Mouse (Mus musculus): ENCODE measurements around the gene Aunip. TPM values are rescaled to one million over a fixed set of nuclear protein-coding genes. Genes with fewer than 3 reads are reported as not detected.

Gene Aunip
- total and polyA plus RNA-seq, 2 experiments from 2014 or later: 1.8 to 3.1 TPM

DNA sequence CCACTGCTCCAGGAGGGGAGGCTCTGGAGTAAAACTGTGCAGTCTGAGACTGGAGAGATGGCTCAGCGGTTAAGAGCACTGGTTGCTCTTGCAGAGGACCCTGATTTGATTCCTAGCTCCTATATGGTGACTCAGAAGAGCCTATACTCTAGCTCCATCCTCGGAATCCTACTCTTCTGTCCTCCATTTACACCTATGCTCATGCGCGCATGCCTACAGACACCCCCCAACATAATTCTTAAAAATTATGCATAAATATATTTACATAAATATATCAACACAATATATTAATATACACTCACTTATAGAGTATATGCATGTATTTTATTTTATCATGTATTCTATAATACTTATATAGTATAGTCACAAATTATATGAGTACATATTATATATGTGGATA is 403 bp upstream of the Aunip start:
- no peaks in the 10 kb centered on the region for H3K27me3 ChIP-seq (ENCODE audit: control insufficient read depth, insufficient read depth, low read length)
- no peak overlapping the region for H3K27ac ChIP-seq (ENCODE audit: low read depth)
- 79% methylated on average over 4 of the region's 4 CpGs for WGBS
- peak overlapping the region; percentile 56; the same call in 1 of the 2 replicates for H3K4me3 ChIP-seq (ENCODE audit: low read depth, low read length)
- peaks cover 11% of the 10 kb centered on the region; the same call in 1 of the 2 replicates for H3K36me3 ChIP-seq (replicated peaks; ENCODE audit: control insufficient read depth, insufficient read depth, low read length)
- H3K4me1 ChIP-seq (ENCODE audit: control insufficient read depth, insufficient read depth): 0 out of 2 replicates have a peak, but pooled peaks cover 9% of the 10 kb centered on the region
- ATAC-seq (ENCODE audit: insufficient read depth, low read depth): no peak
- H3K4me2 ChIP-seq (ENCODE audit: low read depth, low read length): peak overlapping the region; percentile 85
- H3K9me3 ChIP-seq (replicated peaks; ENCODE audit: control insufficient read depth, low read length): no peaks in the 10 kb centered on the region
- no peak for DNase-seq (ENCODE audit: low spot score)
- TF ChIP-seq CTCF (IDR thresholded peaks at IDR 0.05; ENCODE audit: low read depth) (no peak), EP300 (IDR thresholded peaks at IDR 0.05; ENCODE audit: low read depth) (no peak)
- H3K9ac ChIP-seq (replicated peaks; ENCODE audit: low read depth, low read length): no peak overlapping the region

DNA sequence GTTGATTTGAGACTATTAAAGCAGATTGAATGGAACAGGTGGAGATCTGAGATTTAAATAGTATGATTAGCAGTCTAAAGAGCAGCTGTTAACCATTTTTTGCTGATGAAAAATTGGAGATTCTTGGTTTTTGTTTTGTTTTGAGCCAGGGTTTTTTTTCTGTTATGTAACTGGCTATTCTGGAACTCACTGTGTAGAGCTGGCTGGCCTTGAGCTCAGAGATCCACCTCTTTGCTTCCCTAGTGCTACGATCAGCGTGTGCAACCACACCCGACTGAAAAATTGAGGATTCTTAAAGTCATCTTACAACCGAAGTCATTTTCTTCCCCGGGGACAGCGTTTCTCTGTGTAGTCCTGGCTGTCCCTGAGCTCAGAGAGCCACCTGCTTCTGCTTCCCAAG is 931 bp downstream of the Aunip start:
- peak overlapping the region; percentile 36; the same call in 1 of the 2 replicates for H3K9ac ChIP-seq (replicated peaks; ENCODE audit: low read depth, low read length)
- peaks cover 9% of the 10 kb centered on the region; the same call in 1 of the 2 replicates for H3K36me3 ChIP-seq (replicated peaks; ENCODE audit: control insufficient read depth, insufficient read depth, low read length)
- H3K4me2 ChIP-seq (ENCODE audit: low read depth, low read length): peak overlapping the region; percentile 85
- WGBS: 60% methylated on average over 6 of the region's 6 CpGs
- 0 out of 2 replicates have a peak, but pooled peaks cover 9% of the 10 kb centered on the region for H3K4me1 ChIP-seq (ENCODE audit: control insufficient read depth, insufficient read depth)
- H3K27me3 ChIP-seq (ENCODE audit: control insufficient read depth, insufficient read depth, low read length): no peaks in the 10 kb centered on the region
- no peaks in the 10 kb centered on the region for H3K9me3 ChIP-seq (replicated peaks; ENCODE audit: control insufficient read depth, low read length)
- DNase-seq (ENCODE audit: low spot score) (no peak), ATAC-seq (ENCODE audit: insufficient read depth, low read depth) (no peak)
- no peak overlapping the region for H3K27ac ChIP-seq (ENCODE audit: low read depth)
- TF ChIP-seq EP300 (IDR thresholded peaks at IDR 0.05; ENCODE audit: low read depth) (no peak), CTCF (IDR thresholded peaks at IDR 0.05; ENCODE audit: low read depth) (no peak)
- peak overlapping the region; percentile 56 for H3K4me3 ChIP-seq (ENCODE audit: low read depth, low read length)

DNA sequence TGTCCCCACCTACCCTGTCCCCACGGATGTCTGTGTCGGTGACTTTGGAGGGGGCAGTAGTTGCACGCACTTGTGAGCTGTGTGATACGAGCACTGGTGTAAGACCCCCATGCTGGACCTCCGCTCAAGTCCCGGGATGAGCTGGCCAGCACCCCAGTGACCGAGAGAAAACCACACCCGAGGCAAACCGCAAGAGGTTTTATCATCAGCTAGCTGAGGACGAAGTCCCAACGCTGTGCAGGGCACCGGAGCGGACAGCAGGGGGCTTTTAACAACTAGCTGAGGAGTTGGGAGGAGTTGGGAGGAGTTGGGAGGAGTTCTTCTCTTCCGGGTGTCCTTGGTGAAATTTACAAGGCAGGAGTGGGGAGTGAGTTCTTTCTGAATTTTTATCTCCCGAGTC is 2.0 kb downstream of the Aunip start:
- no peaks in the 10 kb centered on the region for H3K9me3 ChIP-seq (replicated peaks; ENCODE audit: control insufficient read depth, low read length)
- no peaks in the 10 kb centered on the region; the same call in 1 of the 2 replicates for H3K36me3 ChIP-seq (replicated peaks; ENCODE audit: control insufficient read depth, insufficient read depth, low read length)
- 0 out of 2 replicates have a peak overlapping the region, but pooled peaks have one; percentile 1 for H3K27ac ChIP-seq (ENCODE audit: low read depth)
- DNase-seq (ENCODE audit: low spot score) (peak; percentile 80), ATAC-seq (ENCODE audit: insufficient read depth, low read depth) (peak; percentile 50)
- peak overlapping the region; percentile 55 for H3K4me2 ChIP-seq (ENCODE audit: low read depth, low read length)
- peak overlapping the region; percentile 24 for H3K4me3 ChIP-seq (ENCODE audit: low read depth, low read length)
- TF ChIP-seq EP300 (IDR thresholded peaks at IDR 0.05; ENCODE audit: low read depth) (no peak), CTCF (IDR thresholded peaks at IDR 0.05; ENCODE audit: low read depth) (peak; percentile 64)
- WGBS: 7% methylated on average over 15 of the region's 15 CpGs
- H3K27me3 ChIP-seq (ENCODE audit: control insufficient read depth, insufficient read depth, low read length): no peaks in the 10 kb centered on the region
- peaks cover 17% of the 10 kb centered on the region; the same call in 1 of the 2 replicates for H3K4me1 ChIP-seq (ENCODE audit: control insufficient read depth, insufficient read depth)
- no peak overlapping the region for H3K9ac ChIP-seq (replicated peaks; ENCODE audit: low read depth, low read length)

DNA sequence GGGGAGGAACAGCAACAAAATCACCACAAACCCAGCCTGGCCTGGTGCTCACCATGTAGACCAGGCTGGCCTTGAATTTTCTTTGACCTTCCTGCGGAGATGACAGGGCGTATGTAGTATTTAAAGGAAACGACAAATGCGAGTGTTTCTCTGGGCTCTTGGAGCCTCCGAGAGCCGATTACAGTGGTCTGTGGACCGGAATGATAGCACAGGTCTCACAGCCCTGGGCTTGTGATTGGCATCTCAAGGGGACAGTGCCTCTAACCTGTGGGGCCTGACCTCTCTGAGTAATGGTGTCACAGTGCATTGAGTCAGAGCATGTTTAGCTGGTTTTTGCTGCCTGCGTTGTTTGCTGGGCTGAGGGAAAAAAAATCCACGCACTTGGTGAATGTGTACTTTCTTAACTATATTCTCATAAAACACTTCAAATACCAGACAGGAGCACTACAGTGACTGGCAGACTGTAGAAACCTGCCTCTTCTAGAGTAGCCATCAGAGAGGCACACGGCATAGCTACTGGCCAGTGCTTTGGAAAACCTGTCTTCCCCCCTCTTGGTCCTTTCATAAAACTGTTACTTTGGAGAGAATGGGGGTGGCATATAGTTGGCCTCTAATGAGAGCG is 3.6 kb downstream of the Aunip start:
- no peaks in the 10 kb centered on the region for H3K36me3 ChIP-seq (replicated peaks; ENCODE audit: control insufficient read depth, insufficient read depth, low read length)
- H3K9ac ChIP-seq (replicated peaks; ENCODE audit: low read depth, low read length): no peak overlapping the region
- no peak overlapping the region for H3K27ac ChIP-seq (ENCODE audit: low read depth)
- H3K4me3 ChIP-seq (ENCODE audit: low read depth, low read length): no peak overlapping the region
- no peak for ATAC-seq (ENCODE audit: insufficient read depth, low read depth)
- no peak for DNase-seq (ENCODE audit: low spot score)
- peaks cover 20% of the 10 kb centered on the region for H3K4me1 ChIP-seq (ENCODE audit: control insufficient read depth, insufficient read depth)
- TF ChIP-seq EP300 (IDR thresholded peaks at IDR 0.05; ENCODE audit: low read depth) (no peak), CTCF (IDR thresholded peaks at IDR 0.05; ENCODE audit: low read depth) (no peak)
- H3K27me3 ChIP-seq (ENCODE audit: control insufficient read depth, insufficient read depth, low read length): no peaks in the 10 kb centered on the region
- no peaks in the 10 kb centered on the region for H3K9me3 ChIP-seq (replicated peaks; ENCODE audit: control insufficient read depth, low read length)
- 82% methylated on average over 11 of the region's 11 CpGs for WGBS
- no peak overlapping the region for H3K4me2 ChIP-seq (ENCODE audit: low read depth, low read length)

DNA sequence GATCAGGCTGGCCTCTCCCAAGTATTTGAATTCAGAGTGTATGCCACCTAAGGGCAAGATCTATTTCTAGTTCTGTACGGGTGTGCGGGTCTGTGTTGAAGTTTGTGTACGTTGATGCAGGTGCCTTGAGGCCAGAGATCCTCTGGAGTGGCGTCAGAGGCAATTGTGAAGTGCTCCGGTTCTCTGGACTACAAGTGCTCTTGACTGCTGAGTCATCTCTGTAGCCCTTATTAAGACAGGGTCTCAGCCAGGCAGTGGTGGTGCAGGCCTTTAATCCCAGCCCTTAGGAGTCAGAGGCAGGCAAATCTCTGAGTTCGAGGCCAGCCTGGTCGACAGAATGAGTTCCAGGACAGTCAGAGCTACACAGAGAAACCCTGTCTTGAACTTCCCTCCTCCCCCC is 4.8 kb downstream of the Aunip start:
- 40% methylated on average over 7 of the region's 7 CpGs for WGBS

More for the DNA sequence above, 4.8 kb downstream of the Aunip start:
- ATAC-seq (ENCODE audit: insufficient read depth, low read depth): no peak
- DNase-seq (ENCODE audit: low spot score): no peak
- TF ChIP-seq CTCF (IDR thresholded peaks at IDR 0.05; ENCODE audit: low read depth) (no peak), EP300 (IDR thresholded peaks at IDR 0.05; ENCODE audit: low read depth) (no peak)
- no peak overlapping the region for H3K4me3 ChIP-seq (ENCODE audit: low read depth, low read length)
- H3K27me3 ChIP-seq (ENCODE audit: control insufficient read depth, insufficient read depth, low read length): no peaks in the 10 kb centered on the region
- no peak overlapping the region for H3K9ac ChIP-seq (replicated peaks; ENCODE audit: low read depth, low read length)
- 0 out of 2 replicates have a peak, but pooled peaks cover 4% of the 10 kb centered on the region for H3K36me3 ChIP-seq (replicated peaks; ENCODE audit: control insufficient read depth, insufficient read depth, low read length)
- peaks cover 20% of the 10 kb centered on the region for H3K4me1 ChIP-seq (ENCODE audit: control insufficient read depth, insufficient read depth)
- peak overlapping the region; percentile 92 for H3K27ac ChIP-seq (ENCODE audit: low read depth)
- H3K4me2 ChIP-seq (ENCODE audit: low read depth, low read length): no peak overlapping the region
- no peaks in the 10 kb centered on the region for H3K9me3 ChIP-seq (replicated peaks; ENCODE audit: control insufficient read depth, low read length)
